Mouse (Mus musculus) liver, embryonic 14.5 days (tissue): Measurements from ENCODE around the gene Fgfr2.
"Not testable (repeated sequence)": the region's sequence is repeated elsewhere in the genome, so short reads cannot be mapped to it uniquely, and the experiment has no call there.

Experiments used
- CTCF ChIP-seq: IDR thresholded peaks from 2 replicates; pipeline ENCODE4 v1.5.1; 2016; ENCODE audit warnings: antibody characterized with exemption, low read depth, control low read depth
- EP300 ChIP-seq: IDR thresholded peaks from 2 replicates; pipeline ENCODE4 v1.6.1; 2016; ENCODE audit warnings: antibody characterized with exemption, low read depth

- not testable (repeated sequence) for TF ChIP-seq CTCF, EP300
Measured at GRCm38 (mm10) chr7:131040760-131041159, 2082.4 kb downstream of the Fgfr2 start.
